Mouse (Mus musculus): Measurements from ENCODE around the gene Galnt4. TPM values are rescaled to one million over a fixed set of nuclear protein-coding genes. Genes with fewer than 3 reads are reported as not detected.

Galnt4 gene
- polyA plus RNA-seq (2014; fragmentation: Illumina TruSeq; extraction: RNeasy Lipid Tissue Mini Kit (QIAGEN cat#74804); ENCODE audit: low read depth, low replicate concordance): 216 TPM

GRCm38 (mm10) chr10:99107964-99108363, at the start of gene Galnt4:
TSS of gene Galnt4 (plus strand) at chr10:99108159.

GRCm38 (mm10) chr10:99106703-99107631, 992 bp upstream of the Galnt4 start, which contains the start of gene Poc1b:
TSS of gene Poc1b (plus strand) at chr10:99107036.

GRCm38 (mm10) chr10:99126225-99126624, 18.3 kb downstream of the Galnt4 start, which contains the start of gene Phxr2:
TSS of gene Phxr2 (minus strand) at chr10:99126325.

Other genes with a start within 250 kb of the Galnt4 start
- gene Atp2b1, start 193.8 kb upstream of the Galnt4 start, polyA plus RNA-seq (2014; fragmentation: Illumina TruSeq; extraction: RNeasy Lipid Tissue Mini Kit (QIAGEN cat#74804); ENCODE audit: low read depth, low replicate concordance): 309 TPM
- 26.9 TPM for gene Poc1b, start 1.1 kb upstream of the Galnt4 start, polyA plus RNA-seq (2014; fragmentation: Illumina TruSeq; extraction: RNeasy Lipid Tissue Mini Kit (QIAGEN cat#74804); ENCODE audit: low read depth, low replicate concordance)
- 2.5 TPM for gene Phxr2, start 18.2 kb downstream of the Galnt4 start, polyA plus RNA-seq (2014; fragmentation: Illumina TruSeq; extraction: RNeasy Lipid Tissue Mini Kit (QIAGEN cat#74804); ENCODE audit: low read depth, low replicate concordance)
- 111 TPM for gene Dusp6, start 155.1 kb downstream of the Galnt4 start, polyA plus RNA-seq (2014; fragmentation: Illumina TruSeq; extraction: RNeasy Lipid Tissue Mini Kit (QIAGEN cat#74804); ENCODE audit: low read depth, low replicate concordance)